Mouse (Mus musculus): ENCODE data around the gene Pcnp. TPM values are rescaled to one million over a fixed set of nuclear protein-coding genes. Genes with fewer than 3 reads are reported as not detected.
"Not testable (repeated sequence)": the region's sequence is repeated elsewhere in the genome, so short reads cannot be mapped to it uniquely, and the experiment has no call there.

Gene Pcnp
- polyA plus RNA-seq, 1 experiment from 2014 or later, result 209 TPM

DNA sequence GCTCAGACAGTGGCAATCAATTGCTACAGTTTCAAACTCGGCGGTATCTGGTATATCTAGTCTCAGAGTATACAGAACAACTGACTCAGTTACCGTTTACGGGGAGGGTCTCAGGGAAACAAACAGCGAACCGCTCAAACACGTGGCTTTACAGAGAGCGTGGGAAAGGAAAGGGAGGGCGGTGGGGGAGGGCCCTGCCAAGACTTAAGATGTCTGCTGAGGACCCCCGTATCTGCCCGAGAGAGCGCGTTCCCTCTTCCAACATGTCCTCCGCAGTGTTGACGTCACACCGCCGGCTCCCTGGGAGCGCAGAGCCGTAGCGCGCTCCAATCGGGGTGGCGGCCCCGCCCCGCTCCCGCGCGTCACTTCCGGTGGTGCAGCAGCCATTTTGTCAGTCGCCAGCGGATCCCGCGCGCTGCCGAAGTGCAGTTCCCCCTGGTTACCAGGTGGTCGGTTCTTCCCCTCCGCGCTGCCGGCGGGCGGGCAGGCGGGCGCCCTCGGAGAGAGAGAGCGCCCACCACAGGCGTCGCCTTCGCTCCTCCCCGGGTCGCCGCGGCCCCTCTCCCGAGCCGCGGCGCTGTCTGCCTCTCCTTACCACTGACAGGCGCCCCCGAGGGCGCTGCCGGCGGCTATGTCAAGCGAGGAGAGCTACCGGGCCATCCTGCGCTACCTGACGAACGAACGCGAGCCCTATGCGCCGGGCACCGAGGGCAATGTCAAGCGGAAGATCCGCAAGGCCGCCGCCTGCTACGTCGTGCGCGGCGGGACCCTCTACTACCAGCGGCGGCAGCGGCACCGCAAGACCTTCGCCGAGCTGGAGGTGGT is 55.9 kb downstream of the Pcnp start, which contains the start of gene Zbtb11:
Gene Zbtb11 (plus strand): TSS at position 453 of the 825 bp plus-strand sequence.
- Histone ChIP-seq H3K9me3 (no peaks in the 10 kb centered on the region), H3K36me3 (peaks cover 19% of the 10 kb centered on the region), H3K4me2 (replicated peaks) (peak within 1 kb of the TSS; percentile 57), H3K4me1 (replicated peaks) (peaks cover 20% of the 10 kb centered on the region), H3K4me3 (replicated peaks) (peak within 1 kb of the TSS; percentile 100), H3K27ac (peak within 1 kb of the TSS; percentile 91), H3K9ac (peak within 1 kb of the TSS; percentile 95), H3K27me3 (replicated peaks) (no peaks in the 10 kb centered on the region)
- under 1% methylated on average over 84 of the region's 86 CpGs for WGBS
- peak; percentile 96 for ATAC-seq

DNA sequence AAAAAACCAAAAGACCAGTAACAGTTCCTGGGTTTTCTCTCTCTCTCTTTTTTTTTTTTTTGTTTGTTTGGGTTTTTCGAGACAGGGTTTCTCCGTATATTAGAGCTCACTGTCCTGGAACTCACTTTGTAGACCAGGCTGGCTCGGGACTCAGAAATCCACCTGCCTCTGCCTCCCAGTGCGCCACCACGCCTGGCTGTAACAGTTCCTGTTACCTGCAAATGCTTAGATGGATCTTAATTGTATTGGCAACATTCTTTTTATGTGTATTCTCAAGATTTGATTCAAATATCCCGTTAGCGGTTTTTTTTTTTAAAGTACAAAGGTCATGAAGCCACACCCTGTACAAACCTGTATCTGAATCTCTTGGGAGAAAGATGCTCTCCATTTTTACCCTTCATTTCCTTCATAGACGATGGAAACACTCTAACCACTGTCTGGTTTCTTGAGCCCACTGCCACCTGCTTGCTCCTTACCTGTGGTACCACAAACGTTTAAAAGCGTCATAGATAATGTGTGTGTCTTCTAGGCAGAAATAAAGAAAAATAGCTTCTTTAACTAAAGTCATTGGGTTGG is 56.8 kb downstream of the Pcnp start:
- H3K9ac ChIP-seq, result no peak overlapping the region
- H3K4me1 ChIP-seq (replicated peaks), result peaks cover 22% of the 10 kb centered on the region
- peak overlapping the region; percentile 100 for H3K4me3 ChIP-seq (replicated peaks)
- no peaks in the 10 kb centered on the region for H3K9me3 ChIP-seq
- peak overlapping the region; percentile 70; the same call in 1 of the 2 replicates for H3K27ac ChIP-seq
- WGBS, result 47% methylated on average over 10 of the region's 10 CpGs
- no peaks in the 10 kb centered on the region for H3K27me3 ChIP-seq (replicated peaks)
- no peak for ATAC-seq
- peak overlapping the region; percentile 57 for H3K4me2 ChIP-seq (replicated peaks)
- H3K36me3 ChIP-seq, result peaks cover 19% of the 10 kb centered on the region

GRCm38 (mm10) chr16:55971735-55972615 is 57.6 kb downstream of the Pcnp start:
- Histone ChIP-seq H3K4me2 (replicated peaks) (no peak overlapping the region), H3K36me3 (peaks cover 19% of the 10 kb centered on the region)
- 81% methylated on average over 6 of the region's 6 CpGs for WGBS

DNA sequence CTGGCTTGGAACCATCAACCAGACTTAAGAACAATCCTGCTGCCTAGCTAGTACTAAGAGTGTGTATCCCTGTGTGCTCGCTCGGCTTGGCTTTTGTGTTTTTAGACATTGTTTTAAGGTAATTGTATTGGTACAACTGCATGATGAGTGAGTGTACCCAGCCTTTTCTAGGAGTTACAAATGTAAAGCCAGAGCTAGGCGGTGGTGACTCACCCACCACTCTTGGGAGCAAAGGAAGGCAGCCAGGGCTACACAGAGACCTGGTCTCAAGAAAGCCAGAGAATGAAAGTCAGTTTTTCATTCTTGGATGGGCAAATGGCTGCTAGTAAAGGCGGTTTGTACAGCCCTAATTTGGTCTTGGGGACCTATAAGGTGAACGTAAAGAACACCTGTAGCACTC is 59.1 kb downstream of the Pcnp start:
- Histone ChIP-seq H3K4me1 (replicated peaks) (peaks cover 25% of the 10 kb centered on the region), H3K4me2 (replicated peaks) (no peak overlapping the region)
- WGBS, result 94% methylated on average over 5 of the region's 5 CpGs

More at GRCm38 (mm10) chr16:55971735-55972615, 57.6 kb downstream of the Pcnp start:
- no peak for ATAC-seq
- Histone ChIP-seq H3K9ac (no peak overlapping the region), H3K9me3 (no peaks in the 10 kb centered on the region), H3K4me1 (replicated peaks) (peaks cover 25% of the 10 kb centered on the region), H3K4me3 (replicated peaks) (no peak overlapping the region), H3K27me3 (replicated peaks) (no peaks in the 10 kb centered on the region), H3K27ac (no peak overlapping the region)

GRCm38 (mm10) chr16:55969147-55969546 is 60.4 kb downstream of the Pcnp start:
- 82% methylated on average over 3 of the region's 3 CpGs for WGBS
- ATAC-seq, result no peak
- Histone ChIP-seq H3K27me3 (replicated peaks) (no peaks in the 10 kb centered on the region), H3K9ac (no peak overlapping the region), H3K4me3 (replicated peaks) (no peak overlapping the region), H3K4me1 (replicated peaks) (peaks cover 20% of the 10 kb centered on the region), H3K36me3 (peaks cover 19% of the 10 kb centered on the region), H3K4me2 (replicated peaks) (no peak overlapping the region), H3K9me3 (no peaks in the 10 kb centered on the region), H3K27ac (no peak overlapping the region)

More for the DNA sequence above, 59.1 kb downstream of the Pcnp start:
- Histone ChIP-seq H3K27ac (no peak overlapping the region), H3K36me3 (peaks cover 19% of the 10 kb centered on the region), H3K9ac (no peak overlapping the region), H3K27me3 (replicated peaks) (no peaks in the 10 kb centered on the region), H3K4me3 (replicated peaks) (no peak overlapping the region), H3K9me3 (no peaks in the 10 kb centered on the region)
- no peak for ATAC-seq

GRCm38 (mm10) chr16:55967221-55967620 is 62.3 kb downstream of the Pcnp start:
- Histone ChIP-seq H3K36me3 (peaks cover 19% of the 10 kb centered on the region), H3K4me3 (replicated peaks) (peak overlapping the region; percentile 77), H3K27me3 (replicated peaks) (no peaks in the 10 kb centered on the region), H3K4me2 (replicated peaks) (peak overlapping the region; percentile 84), H3K9ac (peak overlapping the region; percentile 90), H3K27ac (no peak overlapping the region), H3K4me1 (replicated peaks) (peaks cover 14% of the 10 kb centered on the region; the same call in 1 of the 2 replicates), H3K9me3 (no peaks in the 10 kb centered on the region)
- 38% methylated on average over 1 of the region's 1 CpGs for WGBS
- no peak for ATAC-seq

- Histone ChIP-seq H3K36me3 (peaks cover 14% of the 10 kb centered on the region), H3K4me1 (replicated peaks) (peaks cover 8% of the 10 kb centered on the region; the same call in 1 of the 2 replicates), H3K27ac (peak within 1 kb of the TSS; percentile 79), H3K9me3 (no peaks in the 10 kb centered on the region), H3K4me2 (replicated peaks) (peak within 1 kb of the TSS; percentile 84), H3K9ac (peak within 1 kb of the TSS; percentile 90), H3K4me3 (replicated peaks) (peak within 1 kb of the TSS; percentile 77), H3K27me3 (replicated peaks) (no peaks in the 10 kb centered on the region)
- peak; percentile 95 for ATAC-seq
- under 1% methylated on average over 42 of the region's 42 CpGs for WGBS
Measured at GRCm38 (mm10) chr16:55966212-55966871, 63.2 kb downstream of the Pcnp start, which contains the start of gene Rpl24. TSS of gene Rpl24 (plus strand) at chr16:55966275.

- ATAC-seq, result no peak
- 57% methylated on average over 4 of the region's 4 CpGs for WGBS
- Histone ChIP-seq H3K27me3 (replicated peaks) (no peaks in the 10 kb centered on the region), H3K4me2 (replicated peaks) (no peak overlapping the region), H3K4me3 (replicated peaks) (no peak overlapping the region), H3K36me3 (peaks cover 2% of the 10 kb centered on the region; the same call in 1 of the 2 replicates), H3K27ac (no peak overlapping the region), H3K4me1 (replicated peaks) (0 out of 2 replicates have a peak, but pooled peaks cover 5% of the 10 kb centered on the region), H3K9ac (no peak overlapping the region), H3K9me3 (no peaks in the 10 kb centered on the region)
Measured at GRCm38 (mm10) chr16:55964126-55964949, 65.2 kb downstream of the Pcnp start.

GRCm38 (mm10) chr16:55963068-55963467 is 66.5 kb downstream of the Pcnp start:
- H3K27ac ChIP-seq, ATAC-seq: not testable (repeated sequence)

More at GRCm38 (mm10) chr16:55963068-55963467, 66.5 kb downstream of the Pcnp start:
- H3K27me3 ChIP-seq (replicated peaks); H3K4me2 ChIP-seq (replicated peaks); H3K4me1 ChIP-seq (replicated peaks); H3K36me3 ChIP-seq; H3K4me3 ChIP-seq (replicated peaks); H3K9ac ChIP-seq; H3K9me3 ChIP-seq: not testable (repeated sequence)
- WGBS, result 82% methylated on average over 6 of the region's 11 CpGs
